Mouse (Mus musculus) forebrain, embryonic 14.5 days (tissue): ENCODE measurements around the gene Fam160a2. TPM values are rescaled to one million over a fixed set of nuclear protein-coding genes. Genes with fewer than 3 reads are reported as not detected.
"Not testable (repeated sequence)": the region's sequence is repeated elsewhere in the genome, so short reads cannot be mapped to it uniquely, and the experiment has no call there.

Experiments
- ATAC-seq: fragments of 200-750 bp; cut with Nextera tagmentation; 2 replicates; pipeline ENCODE4 v1.8.0; 2017; ENCODE audit warnings: mild to moderate bottlenecking, moderate library complexity
- DNase-seq: peaks from one replicate; pipeline ENCODE4 v3.0.0-alpha.2; 2015; ENCODE audit warnings: low spot score
- H3K27ac ChIP-seq: fragments of 300-500 bp; sonication (generic); 2 replicates; pipeline ENCODE4 v1.5.1; 2014; ENCODE audit warnings: low read depth, mild to moderate bottlenecking, control low read depth, low read length, moderate library complexity
- H3K27me3 ChIP-seq: fragments of 300-500 bp; sonication (generic); replicated peaks from 2 replicates; pipeline ENCODE4 v1.6.1; 2014; ENCODE audit warnings: low read length, control low read depth, mixed read lengths; ENCODE audit not compliant: control insufficient read depth, insufficient read depth
- H3K36me3 ChIP-seq: fragments of 300-500 bp; sonication (generic); 2 replicates; pipeline ENCODE4 v1.6.1; 2014; ENCODE audit warnings: low read length, control low read depth; ENCODE audit not compliant: control insufficient read depth, insufficient read depth
- H3K4me1 ChIP-seq: fragments of 300-500 bp; sonication (generic); 2 replicates; pipeline ENCODE4 v1.6.1; 2014; ENCODE audit warnings: antibody characterized with exemption, low read length, control low read depth; ENCODE audit not compliant: control insufficient read depth, insufficient read depth
- H3K4me2 ChIP-seq: fragments of 300-500 bp; sonication (generic); 2 replicates; pipeline ENCODE4 v1.6.1; 2014; ENCODE audit warnings: mild to moderate bottlenecking, control low read depth, low read length
- H3K4me3 ChIP-seq: fragments of 300-500 bp; sonication (generic); 2 replicates; pipeline ENCODE4 v1.5.1; 2014; ENCODE audit warnings: low read depth, low read length, control low read depth
- H3K9ac ChIP-seq: fragments of 300-500 bp; sonication (generic); 2 replicates; pipeline ENCODE4 v1.6.1; 2014; ENCODE audit warnings: mild to moderate bottlenecking, low read length, control low read depth, moderate library complexity
- H3K9me3 ChIP-seq: fragments of 300-500 bp; sonication (generic); replicated peaks from 2 replicates; pipeline ENCODE4 v1.6.1; 2016; ENCODE audit warnings: low read length, control low read depth, mixed read lengths; ENCODE audit not compliant: control insufficient read depth
- WGBS: fragments of 180-500 bp; shearing (Covaris S2); extraction: QIAGEN DNeasy Blood & Tissue Kit; methylation state at CpG from one replicate; pipeline ENCODE4 v1.1.7; 2014; 5-methylcytosine and 5-hydroxymethylcytosine counted together
- polyA plus RNA-seq: library from polyadenylated mRNA; unstranded; fragments of >200 nt; fragmentation: Nextera tagmentation; extraction: Ambion mirVana; gene quantifications from 2 replicates; pipeline ENCODE4 v1.2.1, GENCODE M21; 2014

Fam160a2 gene
- polyA plus RNA-seq, 1 experiment from 2014 or later = 30.4 TPM

DNA sequence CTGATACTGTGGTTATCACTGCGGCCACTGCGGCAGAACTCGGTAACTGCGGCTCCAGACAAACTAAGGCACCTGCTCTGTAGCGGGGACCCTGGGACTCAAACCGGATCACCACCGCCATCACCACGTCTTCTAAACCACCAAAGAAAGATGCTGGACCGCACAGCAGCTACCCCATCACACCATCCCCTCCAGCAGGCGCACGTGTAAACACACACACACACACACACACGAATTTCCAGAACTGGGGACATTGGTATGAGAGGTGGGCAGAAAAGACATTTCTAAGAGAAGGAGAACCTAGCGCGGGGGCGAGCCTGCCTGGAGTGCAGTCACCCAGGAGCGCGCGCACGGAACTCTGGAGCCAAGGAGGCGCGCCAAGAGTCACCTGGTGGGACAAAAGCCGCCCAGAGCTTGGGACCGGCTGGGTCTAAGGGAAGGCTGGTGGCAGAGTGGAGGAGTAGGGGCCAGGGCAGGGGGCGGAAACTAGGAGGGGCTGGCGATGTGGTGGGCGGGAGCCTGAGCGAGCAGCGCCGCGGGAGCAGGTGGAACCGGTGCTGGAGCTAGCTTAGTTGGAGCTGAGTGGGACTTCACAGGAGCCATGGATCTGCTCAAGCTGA is 25.7 kb upstream of the Fam160a2 start, which contains the start of gene Cckbr:
TSS of gene Cckbr (plus strand) at position 308 of the 620 bp plus-strand sequence.
- WGBS = under 1% methylated on average over 31 of the region's 31 CpGs
- DNase-seq (peak; percentile 37), ATAC-seq (peak; percentile 85)
- no peaks in the 10 kb centered on the region for H3K9me3 ChIP-seq
- H3K4me3 ChIP-seq = peak within 1 kb of the TSS; percentile 44
- H3K9ac ChIP-seq = peak within 1 kb of the TSS; percentile 60
- H3K36me3 ChIP-seq = no peaks in the 10 kb centered on the region
- peaks cover 4% of the 10 kb centered on the region; the same call in 1 of the 2 replicates for H3K27me3 ChIP-seq
- H3K4me2 ChIP-seq = peak within 1 kb of the TSS; percentile 85
- H3K4me1 ChIP-seq = peaks cover 4% of the 10 kb centered on the region; the same call in 1 of the 2 replicates
- H3K27ac ChIP-seq = no peak within 1 kb of the TSS

DNA sequence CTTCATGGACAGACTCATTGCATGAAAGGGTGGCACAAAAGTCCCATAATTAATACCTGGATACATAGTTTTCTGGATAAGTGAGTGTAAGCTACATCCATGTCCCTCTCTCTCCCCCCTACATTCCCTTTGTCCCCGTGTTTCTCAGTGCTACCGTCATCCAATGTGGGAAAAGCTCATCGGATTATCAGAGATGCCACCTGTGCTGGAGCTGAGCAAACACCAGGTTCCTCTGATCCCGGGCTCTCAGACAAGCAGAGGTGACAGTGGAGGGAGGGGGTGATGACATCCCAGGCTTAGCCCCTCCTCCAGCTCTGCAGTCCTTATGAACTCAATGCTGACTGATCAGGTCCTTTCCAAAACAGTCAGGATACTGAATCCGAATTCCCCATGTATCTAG is 24.5 kb upstream of the Fam160a2 start:
- Histone ChIP-seq H3K9ac (no peak overlapping the region), H3K4me3 (no peak overlapping the region), H3K27me3 (peaks cover 4% of the 10 kb centered on the region; the same call in 1 of the 2 replicates), H3K4me1 (peaks cover 4% of the 10 kb centered on the region; the same call in 1 of the 2 replicates), H3K36me3 (no peaks in the 10 kb centered on the region), H3K9me3 (no peaks in the 10 kb centered on the region), H3K27ac (no peak overlapping the region), H3K4me2 (no peak overlapping the region)
- WGBS = 36% methylated on average over 5 of the region's 5 CpGs
- DNase-seq (no peak), ATAC-seq (no peak)

DNA sequence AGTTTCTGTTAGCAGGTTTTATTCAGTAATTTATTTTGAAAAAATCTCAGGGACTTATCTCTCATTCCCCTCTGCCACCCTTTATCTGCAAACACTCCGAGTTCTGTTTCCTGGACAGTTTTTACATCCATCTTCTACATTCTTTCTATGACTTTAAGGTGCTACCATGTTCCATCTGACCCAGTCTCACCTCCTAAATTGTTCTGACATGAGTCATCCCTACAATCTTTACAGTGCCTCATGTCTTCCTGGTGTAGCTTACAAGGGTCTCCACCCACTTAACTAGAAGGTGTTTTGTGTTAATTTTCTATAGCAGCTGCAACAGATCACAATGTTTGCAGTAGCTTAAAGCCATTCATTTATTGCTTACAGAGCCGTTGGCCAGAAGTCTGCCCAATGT is 21.0 kb upstream of the Fam160a2 start:
- H3K27me3 ChIP-seq = no peaks in the 10 kb centered on the region; the same call in 1 of the 2 replicates
- H3K4me3 ChIP-seq = no peak overlapping the region
- no peaks in the 10 kb centered on the region for H3K36me3 ChIP-seq
- peaks cover 4% of the 10 kb centered on the region; the same call in 1 of the 2 replicates for H3K4me1 ChIP-seq
- no peak for ATAC-seq
- no peak overlapping the region for H3K27ac ChIP-seq
- no peak overlapping the region for H3K4me2 ChIP-seq
- H3K9ac ChIP-seq = no peak overlapping the region
- no peaks in the 10 kb centered on the region for H3K9me3 ChIP-seq
- WGBS = 57% methylated on average over 2 of the region's 2 CpGs
- no peak for DNase-seq

DNA sequence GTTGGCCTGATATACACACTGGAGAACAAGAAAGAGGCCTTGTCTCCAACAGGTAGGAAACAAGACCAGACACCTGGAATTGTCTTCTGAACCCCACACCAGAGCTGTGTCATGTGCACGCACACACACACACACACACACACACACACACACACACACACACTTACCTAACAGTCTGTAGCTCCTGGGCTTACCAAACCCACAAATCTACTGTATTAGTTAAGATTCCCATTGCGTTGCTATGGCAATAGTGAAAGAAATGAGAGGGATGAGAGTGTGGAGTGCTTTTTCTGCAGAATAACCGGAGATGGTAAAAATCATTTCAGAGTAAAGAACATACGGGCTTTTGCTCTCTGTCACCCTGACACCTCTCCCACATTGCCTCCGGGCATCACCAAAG is 18.3 kb upstream of the Fam160a2 start:
- no peak overlapping the region for H3K27ac ChIP-seq
- 82% methylated on average over 5 of the region's 5 CpGs for WGBS
- H3K4me2 ChIP-seq = no peak overlapping the region
- H3K9ac ChIP-seq = no peak overlapping the region
- ATAC-seq (no peak), DNase-seq (no peak)
- H3K36me3 ChIP-seq = no peaks in the 10 kb centered on the region
- H3K4me3 ChIP-seq = no peak overlapping the region
- H3K9me3 ChIP-seq = no peaks in the 10 kb centered on the region
- H3K4me1 ChIP-seq = no peaks in the 10 kb centered on the region
- no peaks in the 10 kb centered on the region for H3K27me3 ChIP-seq

DNA sequence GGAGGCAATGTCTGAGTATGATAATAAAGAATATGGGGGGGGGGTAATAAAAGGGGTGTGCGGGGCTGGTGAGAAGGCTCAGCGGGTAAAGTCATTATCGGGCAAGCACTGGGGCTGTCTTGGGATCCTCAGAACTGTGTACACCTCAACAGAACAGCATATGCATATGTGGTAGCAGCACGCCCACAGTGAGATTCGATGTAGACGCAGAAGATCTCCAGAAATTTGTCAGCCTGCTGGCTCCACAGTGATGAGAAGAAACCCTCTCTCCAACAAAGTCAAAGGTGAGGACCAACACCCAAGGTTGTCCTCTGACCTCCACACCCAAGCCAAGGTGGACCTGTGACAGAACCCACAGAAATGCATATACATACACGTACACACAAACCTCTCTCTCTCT is 16.7 kb upstream of the Fam160a2 start:
- H3K4me1 ChIP-seq = no peaks in the 10 kb centered on the region
- ATAC-seq (no peak), DNase-seq (no peak)
- H3K27me3 ChIP-seq = no peaks in the 10 kb centered on the region
- H3K27ac ChIP-seq = no peak overlapping the region
- no peak overlapping the region for H3K4me3 ChIP-seq
- no peak overlapping the region for H3K4me2 ChIP-seq
- no peak overlapping the region for H3K9ac ChIP-seq
- WGBS = 90% methylated on average over 7 of the region's 7 CpGs
- no peaks in the 10 kb centered on the region for H3K36me3 ChIP-seq
- no peaks in the 10 kb centered on the region for H3K9me3 ChIP-seq

DNA sequence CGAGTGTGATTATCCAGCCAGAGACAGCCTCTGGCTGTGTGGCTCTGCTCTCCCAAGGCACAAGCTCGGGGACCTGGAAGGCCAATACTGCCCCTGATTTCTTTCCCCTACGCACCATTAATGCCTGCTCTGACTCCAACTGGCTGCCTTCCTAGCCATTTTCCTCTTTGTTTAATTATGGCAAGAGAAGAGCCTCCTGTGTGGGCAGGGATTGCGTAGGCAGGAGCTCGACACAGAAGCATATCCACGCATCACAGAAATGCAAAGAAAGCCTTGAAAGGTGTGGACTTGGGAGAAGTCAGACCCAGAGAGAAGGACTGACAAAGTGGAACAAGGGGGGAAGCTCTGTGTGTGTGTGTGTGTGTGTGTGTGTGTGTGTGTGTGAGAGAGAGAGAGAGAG is 14.5 kb upstream of the Fam160a2 start:
- Histone ChIP-seq H3K4me1 (no peaks in the 10 kb centered on the region), H3K9ac (no peak overlapping the region), H3K27ac (no peak overlapping the region), H3K9me3 (no peaks in the 10 kb centered on the region), H3K27me3 (no peaks in the 10 kb centered on the region), H3K4me3 (no peak overlapping the region), H3K36me3 (no peaks in the 10 kb centered on the region), H3K4me2 (no peak overlapping the region)
- 56% methylated on average over 6 of the region's 6 CpGs for WGBS
- ATAC-seq (no peak), DNase-seq (no peak)

DNA sequence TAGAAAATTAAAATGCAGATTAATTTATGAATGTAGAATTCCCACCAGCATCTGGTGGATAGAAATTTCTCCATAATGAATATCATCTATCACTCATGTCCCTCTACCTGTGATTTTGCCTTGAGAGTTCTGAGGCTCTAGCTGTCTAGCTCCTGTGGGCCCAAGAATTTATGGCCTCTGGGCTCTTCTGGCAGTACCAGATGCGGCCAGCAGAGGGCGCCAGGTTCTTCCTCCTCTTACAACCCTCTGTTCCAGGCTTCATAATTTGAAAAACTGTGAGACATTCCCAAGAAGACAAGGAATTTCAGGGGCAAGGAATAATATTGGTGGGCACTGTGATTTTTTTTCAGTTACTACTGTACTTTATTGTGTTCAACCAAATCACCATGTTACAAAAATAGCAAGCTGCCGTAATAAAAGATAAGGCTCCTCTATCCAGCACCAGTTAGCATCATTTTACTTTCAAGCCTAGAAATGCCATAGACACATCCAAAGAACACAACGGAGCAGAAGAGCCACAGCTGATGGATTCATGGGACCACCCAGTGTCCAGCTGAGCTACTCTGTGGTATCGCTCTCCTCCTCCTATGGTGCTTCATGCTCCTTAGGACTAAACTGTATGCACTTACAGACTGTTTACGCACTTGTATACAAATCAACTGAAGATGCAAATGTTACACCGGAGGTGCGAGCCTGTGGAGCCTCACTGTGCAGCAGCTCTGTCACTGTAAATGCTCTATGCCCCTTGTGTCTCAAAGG is 12.2 kb upstream of the Fam160a2 start:
- not testable (repeated sequence) for H3K27me3 ChIP-seq, H3K36me3 ChIP-seq, H3K4me3 ChIP-seq, H3K4me1 ChIP-seq, H3K9ac ChIP-seq, H3K4me2 ChIP-seq, H3K27ac ChIP-seq, H3K9me3 ChIP-seq
- DNase-seq (peak; percentile 73), ATAC-seq (peak; percentile 77)
- WGBS = 63% methylated on average over 8 of the region's 8 CpGs

DNA sequence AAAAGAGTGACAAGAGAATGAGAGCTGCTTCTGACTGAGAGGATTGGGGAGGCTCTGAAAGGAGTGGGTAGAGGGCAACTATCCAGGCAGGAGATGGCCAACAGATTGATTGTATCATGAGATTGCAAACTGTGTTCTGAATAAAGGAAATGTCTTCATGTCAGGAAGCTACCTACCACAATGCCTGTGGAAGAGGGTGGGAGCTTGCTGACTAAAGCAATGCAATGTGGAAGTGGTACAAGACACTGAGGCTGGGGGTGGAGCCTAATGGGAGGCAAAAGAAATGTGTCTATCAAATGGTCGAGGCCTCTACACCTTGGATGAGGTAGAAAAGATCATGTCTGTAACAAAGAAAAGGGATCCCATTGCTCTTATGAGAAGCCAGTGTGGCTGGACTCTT is 6.5 kb upstream of the Fam160a2 start:
- ATAC-seq (no peak), DNase-seq (no peak)
- no peaks in the 10 kb centered on the region for H3K27me3 ChIP-seq
- no peaks in the 10 kb centered on the region for H3K4me1 ChIP-seq
- no peaks in the 10 kb centered on the region for H3K36me3 ChIP-seq
- WGBS = 79% methylated on average over 1 of the region's 1 CpGs
- H3K27ac ChIP-seq = no peak overlapping the region
- no peak overlapping the region for H3K9ac ChIP-seq
- no peaks in the 10 kb centered on the region for H3K9me3 ChIP-seq
- H3K4me2 ChIP-seq = no peak overlapping the region
- no peak overlapping the region for H3K4me3 ChIP-seq

DNA sequence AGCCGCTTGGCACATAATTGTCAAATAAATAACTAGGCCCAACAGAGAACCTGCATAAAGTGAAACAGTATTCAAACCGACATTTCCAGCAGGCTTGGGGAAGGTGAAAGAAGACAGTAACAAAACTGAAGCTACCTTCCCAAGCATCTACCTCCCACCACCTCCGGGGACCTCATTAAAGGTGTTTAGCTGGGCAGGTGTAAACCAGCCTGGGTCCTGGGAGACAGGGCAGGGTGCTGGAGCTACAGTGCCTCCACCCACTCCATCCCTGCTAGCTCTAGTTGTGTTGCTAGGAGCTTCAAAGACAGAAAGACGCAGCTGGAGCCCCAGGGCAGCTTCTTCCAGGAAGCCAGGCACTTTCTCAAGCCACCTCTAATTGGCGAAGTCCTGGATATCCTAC is 4.4 kb upstream of the Fam160a2 start, which contains the start of gene Cnga4:
TSS of gene Cnga4 (plus strand) at position 301 of the 400 bp plus-strand sequence.
- Histone ChIP-seq H3K9me3 (no peaks in the 10 kb centered on the region), H3K27me3 (no peaks in the 10 kb centered on the region), H3K27ac (no peak within 1 kb of the TSS), H3K4me2 (no peak within 1 kb of the TSS), H3K9ac (no peak within 1 kb of the TSS), H3K36me3 (no peaks in the 10 kb centered on the region), H3K4me3 (no peak within 1 kb of the TSS), H3K4me1 (peaks cover under 1% of the 10 kb centered on the region; the same call in 1 of the 2 replicates)
- WGBS = 83% methylated on average over 5 of the region's 5 CpGs
- DNase-seq = no peak
- no peak for ATAC-seq
